Mouse (Mus musculus): ENCODE data around the gene Klhl3.
"Not testable (repeated sequence)": the region's sequence is repeated elsewhere in the genome, so short reads cannot be mapped to it uniquely, and the experiment has no call there.

Gene Klhl3

GRCm38 (mm10) chr13:58113061-58113900, at the start of gene Klhl3:
Gene Klhl3, minus strand, starts transcription at chr13:58113592.
- DNase-seq (ENCODE audit: low spot score) = peak; percentile 47

GRCm38 (mm10) chr13:58160761-58161160, 47.4 kb upstream of the Klhl3 start:
- DNase-seq (ENCODE audit: low spot score) = peak; percentile 83

GRCm38 (mm10) chr13:58158099-58158912, 44.9 kb upstream of the Klhl3 start:
- peak; percentile 81 for DNase-seq (ENCODE audit: low spot score)

GRCm38 (mm10) chr13:58157447-58158098, 44.2 kb upstream of the Klhl3 start, which contains the start of gene Idnk:
Gene Idnk, plus strand, starts transcription at chr13:58157649.
- peak; percentile 85 for DNase-seq (ENCODE audit: low spot score)

- DNase-seq (ENCODE audit: low spot score) = no peak
Measured at GRCm38 (mm10) chr13:58157036-58157435, 43.6 kb upstream of the Klhl3 start.

GRCm38 (mm10) chr13:58156031-58156430, 42.6 kb upstream of the Klhl3 start:
- no peak for DNase-seq (ENCODE audit: low spot score)

GRCm38 (mm10) chr13:58150442-58150841, 37.0 kb upstream of the Klhl3 start:
- no peak for DNase-seq (ENCODE audit: low spot score)

GRCm38 (mm10) chr13:58149629-58150028, 36.2 kb upstream of the Klhl3 start:
- DNase-seq (ENCODE audit: low spot score) = no peak

GRCm38 (mm10) chr13:58149033-58149558, 35.7 kb upstream of the Klhl3 start:
- no peak for DNase-seq (ENCODE audit: low spot score)

GRCm38 (mm10) chr13:58148256-58148831, 35.0 kb upstream of the Klhl3 start:
- DNase-seq (ENCODE audit: low spot score) = peak; percentile 72

- no peak for DNase-seq (ENCODE audit: low spot score)
Measured at GRCm38 (mm10) chr13:58147760-58148159, 34.4 kb upstream of the Klhl3 start.

GRCm38 (mm10) chr13:58146603-58147002, 33.2 kb upstream of the Klhl3 start:
- not testable (repeated sequence) for DNase-seq (ENCODE audit: low spot score)

- no peak for DNase-seq (ENCODE audit: low spot score)
Measured at GRCm38 (mm10) chr13:58131692-58132091, 18.3 kb upstream of the Klhl3 start.

GRCm38 (mm10) chr13:58129687-58130246, 16.4 kb upstream of the Klhl3 start:
- DNase-seq (ENCODE audit: low spot score) = no peak

- DNase-seq (ENCODE audit: low spot score) = peak; percentile 99
Measured at GRCm38 (mm10) chr13:58128768-58129671, 15.6 kb upstream of the Klhl3 start.

- DNase-seq (ENCODE audit: low spot score) = peak; percentile 96
Measured at GRCm38 (mm10) chr13:58128396-58128767, 15.0 kb upstream of the Klhl3 start, which contains the start of gene Hnrnpa0. Gene Hnrnpa0, minus strand, starts transcription at chr13:58128556.

GRCm38 (mm10) chr13:58127766-58128361, 14.5 kb upstream of the Klhl3 start:
- peak; percentile 84 for DNase-seq (ENCODE audit: low spot score)

GRCm38 (mm10) chr13:58126862-58127765, 13.7 kb upstream of the Klhl3 start:
- DNase-seq (ENCODE audit: low spot score) = no peak

GRCm38 (mm10) chr13:58126126-58126525, 12.7 kb upstream of the Klhl3 start:
- no peak for DNase-seq (ENCODE audit: low spot score)

Data from testis, postnatal 14 days (tissue).